Mouse (Mus musculus) liver, embryonic 14.5 days (tissue): ENCODE results near the gene H2afz.

ENCODE experiments used
- CTCF ChIP-seq: IDR thresholded peaks from 2 replicates; pipeline ENCODE4 v1.5.1; 2016; ENCODE audit warnings: antibody characterized with exemption, low read depth, control low read depth
- EP300 ChIP-seq: IDR thresholded peaks from 2 replicates; pipeline ENCODE4 v1.6.1; 2016; ENCODE audit warnings: antibody characterized with exemption, low read depth

DNA sequence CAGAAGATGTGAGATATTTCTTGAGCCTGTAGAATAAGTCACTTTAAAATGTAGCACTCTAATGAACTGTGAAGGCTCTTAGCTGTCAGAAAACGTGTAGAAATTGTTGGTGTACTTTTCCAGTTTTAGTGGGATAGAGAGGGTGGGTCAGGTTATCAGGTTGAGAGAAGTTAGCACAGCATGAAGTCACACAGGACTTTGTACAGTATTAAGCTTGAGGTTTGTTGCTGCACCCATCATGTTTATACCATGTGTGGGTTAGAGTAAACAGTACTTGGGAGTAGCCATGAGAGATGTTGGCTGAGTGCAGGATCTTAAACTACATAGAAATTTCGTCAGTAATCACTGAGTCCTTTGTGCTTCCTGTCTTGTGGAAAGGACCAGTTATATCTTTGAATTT, 48.8 kb downstream of the H2afz start:
- TF ChIP-seq CTCF = no peak
- TF ChIP-seq EP300 = no peak
